Mouse (Mus musculus): ENCODE data around the gene Hnrnpu. TPM values are rescaled to one million over a fixed set of nuclear protein-coding genes. Genes with fewer than 3 reads are reported as not detected.

Gene Hnrnpu
- total and polyA plus RNA-seq, 3 experiments, result 27.3 to 176 (median 167) TPM

DNA sequence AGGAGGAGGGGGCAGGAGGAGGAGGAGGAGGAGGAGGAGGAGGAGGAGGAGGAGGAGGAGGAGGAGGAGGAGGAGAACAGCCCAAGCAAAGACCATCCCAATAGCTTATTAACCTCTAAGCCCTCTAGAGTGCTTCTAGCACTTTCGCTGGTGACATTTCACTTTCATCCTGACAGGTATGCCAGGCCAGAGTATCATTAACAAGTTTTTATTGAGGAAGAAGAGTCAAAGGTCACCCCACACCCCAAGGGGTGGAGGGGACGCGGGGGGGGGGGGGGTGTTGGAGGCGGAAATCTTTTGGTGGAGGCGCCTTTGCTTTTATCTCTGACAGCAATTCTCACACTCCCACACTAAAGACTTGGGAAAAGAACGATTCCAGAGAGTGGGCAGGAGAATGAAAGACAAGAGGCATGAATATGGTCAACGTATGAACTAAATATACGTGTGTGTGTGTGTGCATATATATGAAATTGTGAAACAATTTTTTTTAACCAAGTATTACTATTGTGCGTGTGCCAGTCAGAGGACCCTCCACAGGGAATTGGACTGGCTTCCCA lies 62.3 kb downstream of the Hnrnpu start:
- no peak for TF ChIP-seq POLR2A (IDR thresholded peaks at IDR 0.05; ENCODE audit: insufficient read depth, low read depth, low read length)
- TF ChIP-seq EP300 (IDR thresholded peaks at IDR 0.05; ENCODE audit: insufficient read depth, low read depth, low read length), result no peak
- no peak for TF ChIP-seq CTCF (IDR thresholded peaks at IDR 0.05)
- 46% methylated on average over 9 of the region's 9 CpGs for WGBS
- no peak for DNase-seq
- Histone ChIP-seq H3K9ac (ENCODE audit: low read depth, low read length) (no peak overlapping the region), H3K27ac (no peak overlapping the region), H3K36me3 (ENCODE audit: control insufficient read depth, insufficient read depth, low read length) (no peaks in the 10 kb centered on the region), H3K79me2 (replicated peaks; ENCODE audit: control insufficient read depth, insufficient read depth, low read length) (no peaks in the 10 kb centered on the region), H3K4me1 (ENCODE audit: control insufficient read depth, insufficient read depth, low read length) (no peaks in the 10 kb centered on the region; the same call in 1 of the 2 replicates), H3K27me3 (ENCODE audit: control insufficient read depth, insufficient read depth, low read length) (no peaks in the 10 kb centered on the region), H3K4me3 (no peak overlapping the region)
- intact Hi-C loops (cut with DNase I), result no loop called here

Small RNA genes within 50 kb of the gene (microRNA-seq; reads per million reads assigned to microRNA genes)
- gene Gm27458, result 0 reads per million in 2 experiments

Other genes with a start within 250 kb of the Hnrnpu start
- 10 to 100 TPM; 16.3 to 18.1 TPM for gene Desi2, start 150.4 kb downstream of the Hnrnpu start, total RNA-seq (2021)
- gene Desi2, start 150.4 kb downstream of the Hnrnpu start, polyA plus RNA-seq (2012; rRNA removed), result 7.2 and 13.2 TPM in 2 replicates
- 100 to 1,000 TPM; 102 to 105 TPM for gene Cox20, start 18.7 kb downstream of the Hnrnpu start, total RNA-seq (2021)
- gene Cox20, start 18.7 kb downstream of the Hnrnpu start, polyA plus RNA-seq (2012; rRNA removed), result 54.7 and 107 TPM in 2 replicates
- gene Efcab2, start 68.3 kb upstream of the Hnrnpu start, total RNA-seq (2021), result 100 to 1,000 TPM in 1 of 2 experiments, 10 to 100 TPM in 1; 94.1 to 112 TPM
- 11.4 and 32.0 TPM in 2 replicates for gene Efcab2, start 68.3 kb upstream of the Hnrnpu start, polyA plus RNA-seq (2012; rRNA removed)
- 1 to 10 TPM; 2.4 to 3.0 TPM for gene Kif26b, start 191.3 kb upstream of the Hnrnpu start, total RNA-seq (2021)
- 0.86 and 1.1 TPM in 2 replicates for gene Kif26b, start 191.3 kb upstream of the Hnrnpu start, polyA plus RNA-seq (2012; rRNA removed)